Mouse (Mus musculus) layer of hippocampus, postnatal 10 days (tissue): ENCODE measurements at regions not wholly inside any gene's neighbourhood (a gene's known extent, or its start where the extent isn't known, plus 50 kb on each side); places are given as distances from the start of the nearest gene placed in this dataset.

Source experiments
- DNase-seq, 2 experiments: peaks; one replicate each; pipeline ENCODE4 v3.0.0; 2021; ENCODE audit warnings: low spot score in 2 of 2
- microRNA-seq, 2 experiments: library from miRNA; unstranded; fragments of <30 nt; microRNA quantifications; one replicate each; pipeline ENCODE4 v1.2.0; 2021

DNA sequence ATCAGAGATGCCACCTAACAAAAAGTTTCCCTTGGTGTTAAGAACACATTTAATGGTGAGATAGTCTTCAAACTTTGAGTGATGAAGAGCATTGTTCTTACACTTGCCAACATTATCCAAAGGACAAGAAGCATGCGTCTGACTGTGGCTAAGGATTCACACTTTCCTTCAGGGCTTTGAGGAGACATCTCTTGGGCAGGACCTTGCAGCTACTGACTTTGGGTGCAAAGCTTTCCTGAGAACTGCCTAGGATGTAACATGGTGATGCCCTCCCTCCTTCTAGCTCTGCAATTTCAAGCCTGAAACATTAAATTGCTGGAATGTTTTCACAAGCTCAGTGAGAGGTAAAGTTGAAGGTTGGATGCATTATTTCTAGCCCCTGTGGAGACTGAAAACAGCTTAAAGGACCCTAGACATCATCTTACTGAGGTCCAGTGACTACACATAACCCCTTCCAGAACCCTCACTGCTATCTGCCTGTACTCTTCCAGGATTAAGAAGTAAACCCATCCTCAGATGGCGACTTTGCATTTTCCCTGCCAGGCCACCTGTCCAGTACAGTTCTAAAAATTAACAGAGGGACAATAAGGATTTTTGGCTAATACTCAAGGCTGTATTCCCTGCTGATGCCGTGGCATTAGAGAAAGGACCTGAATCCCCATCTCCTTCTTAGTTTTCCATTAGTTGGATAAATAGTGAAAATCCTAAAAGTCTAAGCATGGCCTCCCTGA, 137.3 kb upstream of the Sptlc3 start:
- no peak for DNase-seq

DNA sequence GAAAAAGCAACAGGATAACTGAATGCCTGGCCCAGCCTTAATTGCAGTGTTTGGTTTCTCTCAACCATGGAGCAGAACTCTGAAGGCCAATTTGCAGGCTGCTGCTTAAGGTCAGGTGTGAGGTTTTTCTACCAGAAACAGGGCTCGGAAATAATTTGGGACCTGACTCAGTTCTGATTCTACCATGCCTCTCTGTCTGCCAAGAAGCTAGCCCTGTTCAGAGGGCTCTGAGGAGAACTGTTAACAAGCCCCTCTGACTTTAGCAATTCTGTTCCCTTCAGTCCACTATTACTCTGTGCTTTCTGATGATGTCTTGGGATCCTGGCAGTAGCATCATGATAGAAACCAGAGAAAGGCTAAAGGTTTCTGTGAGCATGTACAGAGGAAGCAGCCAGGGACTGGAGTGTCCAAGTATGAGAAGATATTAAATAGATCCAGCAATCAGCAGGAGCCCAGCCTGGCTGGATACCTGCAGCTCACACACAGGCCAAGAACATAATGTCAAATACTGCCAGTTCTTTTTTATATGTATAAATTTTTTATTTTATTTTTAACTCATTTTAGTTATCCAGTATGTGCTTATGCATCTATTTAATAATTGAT, 131.4 kb upstream of the Sptlc3 start:
- DNase-seq = no peak

DNA sequence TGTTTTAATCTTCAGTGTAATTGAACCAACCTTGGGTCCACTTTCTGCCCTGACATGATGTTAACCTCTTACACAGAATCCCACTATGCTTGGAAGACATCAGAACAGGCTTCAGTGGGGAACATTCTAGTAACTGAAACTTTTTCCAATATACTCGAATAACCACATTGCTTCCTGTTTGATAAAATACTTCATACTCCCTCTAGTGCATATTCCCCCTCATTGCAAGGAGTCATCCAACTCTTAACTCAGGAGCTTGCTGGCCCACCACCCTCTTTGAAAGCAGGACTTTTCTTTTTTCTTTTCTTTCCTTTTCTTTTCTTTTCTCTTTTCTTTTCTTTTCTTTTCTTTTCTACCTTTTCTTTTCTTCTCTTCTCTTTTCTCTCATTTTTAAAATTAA, 123.6 kb upstream of the Sptlc3 start:
- DNase-seq = no peak

GRCm38 (mm10) chr2:139380285-139380684, 113.4 kb upstream of the Sptlc3 start:
- DNase-seq = no peak

- peak; percentile 79 to 87 for DNase-seq
These were observed 112.1 kb upstream of the Sptlc3 start for GRCm38 (mm10) chr2:139381628-139382027.

DNA sequence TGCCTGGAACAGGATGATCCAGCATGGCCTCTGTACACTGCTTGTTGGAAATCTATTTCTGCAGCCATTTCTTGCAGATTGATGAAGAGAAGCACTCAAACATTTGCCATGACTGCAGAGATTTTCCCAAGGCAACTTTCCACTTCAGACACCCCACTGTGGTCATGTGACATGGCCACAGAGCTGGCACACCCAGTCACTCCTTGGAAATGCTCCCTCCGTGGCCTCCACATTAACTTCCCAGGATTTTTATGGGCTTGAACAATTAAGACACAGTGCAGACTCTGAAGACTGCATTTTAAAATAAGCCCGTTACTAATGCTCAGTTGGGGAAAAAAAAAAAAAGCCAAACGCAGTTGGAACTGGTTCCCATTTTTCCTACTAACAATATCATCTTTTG, 80.2 kb upstream of the Sptlc3 start:
- no peak for DNase-seq

- no peak for DNase-seq
These were observed 76.2 kb upstream of the Sptlc3 start for GRCm38 (mm10) chr2:139417506-139417905.

GRCm38 (mm10) chr2:139422678-139423077, 71.0 kb upstream of the Sptlc3 start:
- DNase-seq = peak; percentile 6 to 16

DNA sequence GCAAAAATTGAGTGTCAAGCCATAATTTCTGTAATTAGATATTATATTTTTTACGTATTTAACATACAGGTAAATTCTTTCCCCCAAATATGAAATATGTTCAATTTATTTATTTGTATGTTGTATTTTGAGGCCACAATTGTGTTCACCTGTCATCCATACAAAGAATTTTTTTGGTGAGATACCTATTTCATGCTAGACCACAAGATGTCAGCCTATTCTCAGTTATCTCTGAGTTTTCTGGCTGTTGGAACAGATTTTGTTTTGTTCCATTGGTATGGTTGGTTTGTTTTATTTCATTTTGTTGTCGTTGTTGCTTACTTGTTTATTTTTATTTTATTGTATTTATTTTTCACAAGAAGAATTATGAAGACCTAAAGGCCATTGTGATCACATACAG, 70.3 kb upstream of the Sptlc3 start:
- DNase-seq = no peak

Small RNA genes in the stretch of these regions (microRNA-seq; reads per million reads assigned to microRNA genes)
- gene Mir1952 = 0 reads per million in 2 experiments
